Mouse (Mus musculus) ES-E14 (cell line): ENCODE data around the gene Prickle4. TPM values are rescaled to one million over a fixed set of nuclear protein-coding genes. Genes with fewer than 3 reads are reported as not detected.

ENCODE experiments used
- DNase-seq: peaks from one replicate; pipeline ENCODE4 v3.0.0-alpha.2; 2013; ENCODE audit warnings: low read depth, low spot score
- H3K27ac ChIP-seq: 2 replicates; pipeline ENCODE4 v1.5.1; 2012; ENCODE audit warnings: low read depth, mild to moderate bottlenecking, low read length, moderate library complexity, mixed read lengths; ENCODE audit not compliant: poor library complexity, insufficient read depth, severe bottlenecking
- H3K36me3 ChIP-seq: 2 replicates; pipeline ENCODE4 v1.6.1; 2012; ENCODE audit warnings: mild to moderate bottlenecking, low read length, moderate library complexity, mixed read lengths; ENCODE audit not compliant: control insufficient read depth, poor library complexity, insufficient read depth, severe bottlenecking
- H3K4me1 ChIP-seq, 2 experiments: fragments of 150-350 bp in 1 of 2; sonication (generic) in 1 of 2; 2 replicates each; pipeline ENCODE4 v1.6.1; 2012; ENCODE audit warnings: low read length in 2 of 2, mild to moderate bottlenecking in 1 of 2, mixed read lengths in 1 of 2; ENCODE audit not compliant: control insufficient read depth in 2 of 2, insufficient read depth in 2 of 2, poor library complexity in 1 of 2
- H3K4me3 ChIP-seq, 2 experiments: fragments of 150-350 bp in 1 of 2; sonication (generic) in 1 of 2; 2 replicates each; pipeline ENCODE4 v1.5.1; 2012; ENCODE audit warnings: low read length in 2 of 2, low read depth in 1 of 2, mild to moderate bottlenecking in 1 of 2, mixed read lengths in 1 of 2; ENCODE audit not compliant: insufficient read depth in 1 of 2, poor library complexity in 1 of 2, severe bottlenecking in 1 of 2
- H3K9ac ChIP-seq: 2 replicates; pipeline ENCODE4 v1.6.1; 2012; ENCODE audit warnings: low read depth, mild to moderate bottlenecking, low read length, mixed read lengths; ENCODE audit not compliant: poor library complexity, insufficient read depth, severe bottlenecking
- H3K9me3 ChIP-seq: fragments of 150-350 bp; sonication (generic); 2 replicates; pipeline ENCODE4 v1.6.1; 2012; ENCODE audit warnings: low read depth, mild to moderate bottlenecking, low read length; ENCODE audit not compliant: control insufficient read depth, insufficient read depth
- CHD2 ChIP-seq: IDR thresholded peaks from 2 replicates; pipeline ENCODE4 v1.6.1; 2014; ENCODE audit warnings: mild to moderate bottlenecking, low read depth, low read length, inconsistent platforms
- HCFC1 ChIP-seq: IDR thresholded peaks from 2 replicates; pipeline ENCODE4 v1.6.1; 2012; ENCODE audit warnings: low read length, inconsistent platforms, borderline replicate concordance; ENCODE audit not compliant: insufficient read depth
- MAFK ChIP-seq: IDR thresholded peaks from 2 replicates; pipeline ENCODE4 v1.6.1; 2014; ENCODE audit warnings: mild to moderate bottlenecking, low read depth, low read length, inconsistent platforms; ENCODE audit not compliant: insufficient read depth
- ZC3H11A ChIP-seq: IDR thresholded peaks from 2 replicates; pipeline ENCODE4 v1.6.1; 2012; ENCODE audit warnings: low read depth, mild to moderate bottlenecking, inconsistent platforms, low read length, borderline replicate concordance
- ZNF384 ChIP-seq: IDR thresholded peaks from 2 replicates; pipeline ENCODE4 v1.6.1; 2012; ENCODE audit warnings: low read depth, low read length, inconsistent platforms
- in situ Hi-C, 2 experiments: fragments of 600-800 bp; cut with MboI; formaldehyde crosslinking; loops; one replicate each; pipeline ENCODE4 v1.15.1; 2025; ENCODE audit warnings: low sequenced_read_pairs in 2 of 2, inconsistent platforms in 1 of 2; ENCODE audit not compliant: unreplicated experiment in 2 of 2
- total RNA-seq: library from RNA; depleted of rRNA; stranded (reverse); fragments of 300-350 nt; gene quantifications from 2 replicates; pipeline ENCODE4 v1.2.3, GENCODE M21; 2012

Prickle4 gene
- total RNA-seq, 1 experiment, result 0.71 TPM

DNA sequence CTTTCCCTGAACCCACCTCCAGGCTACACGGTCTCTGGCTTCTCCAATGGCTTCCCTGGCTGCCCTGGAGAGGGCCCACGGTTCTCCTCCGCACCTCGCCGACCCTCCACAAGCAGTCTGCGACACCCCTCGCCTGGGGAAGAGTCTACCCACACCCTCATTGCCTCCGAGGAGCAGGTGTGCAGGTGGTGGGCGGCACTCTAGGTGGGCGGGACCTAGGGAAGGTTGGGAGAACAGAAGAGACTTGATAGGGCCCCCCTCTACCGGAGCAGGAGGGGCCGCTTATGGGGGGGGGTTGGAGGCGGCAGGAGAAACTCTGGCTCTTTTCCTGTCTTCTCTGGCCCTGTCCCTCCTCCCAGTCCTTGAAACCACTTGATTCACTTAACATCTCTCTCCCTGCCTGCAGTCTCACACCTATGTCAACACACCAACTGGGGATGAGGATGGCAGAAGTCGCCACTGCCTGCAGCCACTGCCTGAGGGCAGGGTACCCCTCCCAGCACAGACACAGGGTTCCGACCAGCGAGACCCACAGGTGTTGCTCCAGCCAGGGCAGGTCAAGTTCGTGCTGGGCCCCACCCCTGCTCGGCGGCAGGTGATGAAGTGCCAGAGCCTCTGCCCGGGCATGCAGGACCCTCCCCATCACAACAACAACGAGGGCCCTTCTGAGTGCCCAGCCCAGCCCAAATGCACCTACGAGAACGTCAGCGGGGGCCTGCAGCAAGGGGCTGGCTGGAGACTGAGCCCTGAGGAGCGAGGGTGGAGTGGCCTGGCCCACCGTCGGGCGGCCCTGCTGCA, 8.2 kb upstream of the Prickle4 start:
- peak overlapping the region; percentile 48 to 57 for H3K4me3 ChIP-seq
- H3K9me3 ChIP-seq, result no peaks in the 10 kb centered on the region
- peaks cover 0 to 36% of the 10 kb centered on the region in 2 experiments; a peak in 3 of 4 replicates for H3K4me1 ChIP-seq
- DNase-seq, result no peak
- H3K27ac ChIP-seq, result peak overlapping the region; percentile 84
- peak overlapping the region; percentile 80 for H3K9ac ChIP-seq
- TF ChIP-seq MAFK, result no peak
- TF ChIP-seq ZNF384, result no peak
- no peak for TF ChIP-seq CHD2
- H3K36me3 ChIP-seq, result peaks cover 14% of the 10 kb centered on the region; the same call in 1 of the 2 replicates
- in situ Hi-C loops, result no loop called here

DNA sequence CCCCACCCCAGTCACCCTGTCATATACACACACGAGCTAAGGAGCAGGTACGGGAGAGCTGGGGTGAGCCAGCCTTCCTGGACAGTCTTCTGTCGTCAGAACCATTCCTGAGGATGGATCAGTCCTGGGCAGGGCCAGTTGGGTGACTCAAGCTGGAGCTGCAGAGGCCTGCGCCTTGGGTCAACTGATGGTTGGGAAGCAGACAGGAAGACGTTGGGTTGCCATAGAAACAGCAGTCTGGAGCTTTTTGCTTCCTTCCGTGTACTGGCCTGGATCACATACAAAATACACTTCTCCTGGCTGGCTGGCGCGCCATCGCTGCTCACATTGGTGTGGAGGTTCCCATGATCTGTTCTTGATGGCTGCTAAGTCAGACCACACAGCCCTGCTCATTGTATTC, 7.3 kb upstream of the Prickle4 start:
- in situ Hi-C loops, result no loop called here
- no peak overlapping the region for H3K9ac ChIP-seq

DNA sequence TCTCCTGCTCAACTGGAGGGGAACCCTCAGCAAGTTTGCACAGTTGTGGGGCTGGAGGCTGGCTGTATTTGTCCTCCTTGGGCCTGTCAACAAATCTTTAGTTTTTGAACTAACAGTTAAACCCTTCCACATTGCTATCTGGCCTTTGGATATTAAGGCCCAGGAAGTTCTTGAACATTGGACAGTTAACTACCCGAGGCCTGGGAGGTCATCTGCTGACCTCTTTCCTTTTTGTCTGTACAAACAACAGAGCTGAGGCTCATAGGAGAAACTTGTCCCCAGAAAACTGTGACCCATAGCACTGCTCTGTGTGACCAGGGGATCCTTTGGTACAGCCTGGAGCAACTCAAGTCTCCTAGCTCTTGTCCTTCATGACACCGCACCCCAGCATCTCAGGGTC, 4.5 kb upstream of the Prickle4 start:
- in situ Hi-C loops, result no loop called here
- no peak for DNase-seq
- no peak overlapping the region for H3K4me3 ChIP-seq
- TF ChIP-seq HCFC1 (no peak), CHD2 (no peak), ZNF384 (no peak), MAFK (no peak), ZC3H11A (no peak)
- H3K36me3 ChIP-seq, result peaks cover 14% of the 10 kb centered on the region; the same call in 1 of the 2 replicates
- no peak overlapping the region for H3K27ac ChIP-seq
- H3K9ac ChIP-seq, result no peak overlapping the region
- H3K4me1 ChIP-seq, result peaks cover 0 to 17% of the 10 kb centered on the region in 2 experiments; a peak in 2 of 4 replicates
- no peaks in the 10 kb centered on the region for H3K9me3 ChIP-seq

More for the DNA sequence above, 7.3 kb upstream of the Prickle4 start:
- peaks cover 14% of the 10 kb centered on the region; the same call in 1 of the 2 replicates for H3K36me3 ChIP-seq
- no peak for TF ChIP-seq CHD2
- TF ChIP-seq HCFC1, result no peak
- TF ChIP-seq MAFK, result no peak
- TF ChIP-seq ZNF384, result no peak
- no peak for TF ChIP-seq ZC3H11A
- H3K9me3 ChIP-seq, result no peaks in the 10 kb centered on the region
- H3K27ac ChIP-seq, result no peak overlapping the region
- DNase-seq, result no peak
- peaks cover 0 to 27% of the 10 kb centered on the region in 2 experiments; a peak in 3 of 4 replicates for H3K4me1 ChIP-seq
- no peak overlapping the region for H3K4me3 ChIP-seq

DNA sequence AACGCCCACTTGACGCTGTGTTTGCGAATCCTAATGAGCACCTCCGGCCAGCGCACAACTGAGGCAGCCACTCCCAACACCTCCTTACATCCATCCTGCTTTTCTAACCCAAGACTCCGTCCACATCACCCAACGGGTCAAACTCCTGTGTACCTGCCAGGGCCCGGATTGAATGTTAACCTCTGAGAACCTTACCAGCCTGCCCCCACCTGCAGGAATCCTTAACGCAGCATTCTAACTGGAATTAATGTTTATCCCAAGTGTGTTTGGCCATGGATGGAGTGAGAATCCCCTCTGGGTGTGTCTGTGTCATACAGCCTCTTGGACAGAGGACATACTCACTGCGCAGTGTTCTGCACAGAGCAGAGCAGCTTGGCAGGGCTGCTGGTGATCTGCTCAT, 3.6 kb upstream of the Prickle4 start:
- no peak overlapping the region for H3K27ac ChIP-seq
- no peak overlapping the region for H3K4me3 ChIP-seq
- H3K4me1 ChIP-seq, result peaks cover 0 to 20% of the 10 kb centered on the region in 2 experiments; a peak in 2 of 4 replicates
- TF ChIP-seq ZC3H11A, result no peak
- TF ChIP-seq ZNF384, result no peak
- TF ChIP-seq HCFC1, result no peak
- TF ChIP-seq MAFK, result no peak
- TF ChIP-seq CHD2, result no peak
- no peak for DNase-seq
- in situ Hi-C loops, result no loop called here
- H3K9ac ChIP-seq, result no peak overlapping the region; the same call in 1 of the 2 replicates
- H3K9me3 ChIP-seq, result no peaks in the 10 kb centered on the region
- peaks cover 14% of the 10 kb centered on the region; the same call in 1 of the 2 replicates for H3K36me3 ChIP-seq
